Mouse (Mus musculus): ENCODE results near the gene Ttc23.

Gene Ttc23

GRCm38 (mm10) chr7:67697892-67698630 lies 50.9 kb downstream of the Ttc23 start:
- DNase-seq (ENCODE audit: low spot score): no peak

- no peak for DNase-seq (ENCODE audit: low spot score)
Observed at GRCm38 (mm10) chr7:67699301-67699700, 52.1 kb downstream of the Ttc23 start.

- DNase-seq (ENCODE audit: low spot score): no peak
Observed at GRCm38 (mm10) chr7:67700846-67701245, 53.6 kb downstream of the Ttc23 start.

GRCm38 (mm10) chr7:67701252-67701914 lies 54.2 kb downstream of the Ttc23 start:
- no peak for DNase-seq (ENCODE audit: low spot score)

GRCm38 (mm10) chr7:67708160-67708559 lies 61.0 kb downstream of the Ttc23 start:
- no peak for DNase-seq (ENCODE audit: low spot score)

- DNase-seq (ENCODE audit: low spot score): no peak
Observed at GRCm38 (mm10) chr7:67710216-67710615, 63.0 kb downstream of the Ttc23 start.

GRCm38 (mm10) chr7:67713820-67714510 lies 66.8 kb downstream of the Ttc23 start:
- DNase-seq (ENCODE audit: low spot score): peak; percentile 20

- no peak for DNase-seq (ENCODE audit: low spot score)
Observed at GRCm38 (mm10) chr7:67715176-67715575, 68.0 kb downstream of the Ttc23 start.

- DNase-seq (ENCODE audit: low spot score): no peak
Observed at GRCm38 (mm10) chr7:67716213-67716878, 69.1 kb downstream of the Ttc23 start.

- no peak for DNase-seq (ENCODE audit: low spot score)
Observed at GRCm38 (mm10) chr7:67716925-67717324, 69.7 kb downstream of the Ttc23 start.

GRCm38 (mm10) chr7:67717520-67717919 lies 70.3 kb downstream of the Ttc23 start:
- no peak for DNase-seq (ENCODE audit: low spot score)

GRCm38 (mm10) chr7:67718804-67719203 lies 71.6 kb downstream of the Ttc23 start:
- DNase-seq (ENCODE audit: low spot score): no peak

- DNase-seq (ENCODE audit: low spot score): no peak
Observed at GRCm38 (mm10) chr7:67722163-67722562, 75.0 kb downstream of the Ttc23 start.

- DNase-seq (ENCODE audit: low spot score): no peak
Observed at GRCm38 (mm10) chr7:67724536-67724935, 77.3 kb downstream of the Ttc23 start.

GRCm38 (mm10) chr7:67725016-67725415 lies 77.8 kb downstream of the Ttc23 start:
- no peak for DNase-seq (ENCODE audit: low spot score)

GRCm38 (mm10) chr7:67728203-67728602 lies 81.0 kb downstream of the Ttc23 start:
- DNase-seq (ENCODE audit: low spot score): no peak

GRCm38 (mm10) chr7:67728809-67729208 lies 81.6 kb downstream of the Ttc23 start:
- no peak for DNase-seq (ENCODE audit: low spot score)

- no peak for DNase-seq (ENCODE audit: low spot score)
Observed at GRCm38 (mm10) chr7:67730431-67731110, 83.4 kb downstream of the Ttc23 start.

- no peak for DNase-seq (ENCODE audit: low spot score)
Observed at GRCm38 (mm10) chr7:67732276-67732675, 85.1 kb downstream of the Ttc23 start.

- DNase-seq (ENCODE audit: low spot score): no peak
Observed at GRCm38 (mm10) chr7:67740382-67740781, 93.2 kb downstream of the Ttc23 start.

GRCm38 (mm10) chr7:67740796-67741195 lies 93.6 kb downstream of the Ttc23 start:
- no peak for DNase-seq (ENCODE audit: low spot score)

GRCm38 (mm10) chr7:67741706-67742105 lies 94.5 kb downstream of the Ttc23 start:
- DNase-seq (ENCODE audit: low spot score): no peak
